Mouse (Mus musculus) erythroblast, embryonic 14.5 days (primary cell): ENCODE measurements around the gene Mrpl2.

ENCODE experiments used
- GATA1 ChIP-seq: IDR thresholded peaks from 2 replicates; pipeline ENCODE4 v1.6.1; 2012; ENCODE audit warnings: low read length, inconsistent platforms, mixed read lengths
- TAL1 ChIP-seq: IDR thresholded peaks from 3 replicates; pipeline ENCODE4 v1.6.1; 2012; ENCODE audit warnings: low read length, inconsistent platforms, mixed read lengths

DNA sequence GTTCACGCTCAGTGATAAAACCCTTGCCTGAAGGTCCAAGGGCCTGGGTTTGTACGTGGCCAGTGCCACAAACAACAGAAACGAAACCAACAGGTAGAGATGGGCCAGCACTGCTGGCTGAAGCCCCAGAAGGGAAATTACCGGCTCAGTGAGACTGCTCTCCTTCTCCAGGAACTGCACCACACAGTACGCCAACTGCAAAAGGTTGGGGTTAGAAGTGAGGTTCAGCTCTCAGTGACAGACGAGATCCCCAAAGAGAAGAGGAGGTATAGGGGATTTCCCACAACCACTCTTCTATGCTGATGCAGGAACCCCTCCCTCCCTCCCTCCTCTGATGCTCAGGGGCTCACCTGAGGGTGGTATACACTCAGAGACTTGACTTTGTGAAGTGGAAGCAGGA is 39.9 kb downstream of the Mrpl2 start:
- TF ChIP-seq TAL1 (no peak), GATA1 (no peak)
